Mouse (Mus musculus): ENCODE measurements around the gene Hagh. TPM values are rescaled to one million over a fixed set of nuclear protein-coding genes. Genes with fewer than 3 reads are reported as not detected.
A peak's percentile ranks its signal among the peaks of the same experiment; 100 is the strongest.

Hagh gene
- 71.5 and 73.0 TPM in 2 replicates for polyA plus RNA-seq (2014; fragmentation: Nextera tagmentation; extraction: Ambion mirVana)

DNA sequence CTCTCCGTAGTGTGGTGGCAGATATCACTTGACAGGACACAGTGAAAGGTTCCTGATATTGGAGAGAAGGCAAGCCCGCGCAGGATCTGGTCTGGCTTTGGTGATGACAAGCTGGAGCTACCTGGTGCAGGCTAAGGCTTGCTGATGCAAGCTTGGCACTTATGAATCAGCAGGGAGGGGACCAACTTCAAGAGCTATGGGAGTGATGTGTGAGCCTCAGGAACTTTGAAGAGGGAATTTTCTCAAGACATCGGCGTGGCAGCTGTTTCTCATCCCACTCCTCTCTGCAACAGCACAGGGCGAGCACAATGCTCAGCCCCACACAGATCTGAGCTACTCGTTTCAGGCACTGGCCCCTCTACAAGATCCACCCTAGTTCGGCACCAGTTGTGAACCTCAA lies at the start of gene Hagh:
Hagh (plus strand) TSS at position 302 of the 400 bp plus-strand sequence.
- ATAC-seq (ENCODE audit: low FRiP score): no peak
- H3K27ac ChIP-seq: no peak within 1 kb of the TSS
- 73% methylated on average over 8 of the region's 8 CpGs for WGBS
- H3K9me3 ChIP-seq (ENCODE audit: control insufficient read depth, low read length): no peaks in the 10 kb centered on the region
- no peak within 1 kb of the TSS for H3K4me2 ChIP-seq (replicated peaks)
- H3K27me3 ChIP-seq (ENCODE audit: control insufficient read depth, insufficient read depth, low read length): peaks cover 5% of the 10 kb centered on the region
- H3K4me1 ChIP-seq (replicated peaks; ENCODE audit: control insufficient read depth, insufficient read depth, low read length): no peaks in the 10 kb centered on the region
- no peaks in the 10 kb centered on the region for H3K36me3 ChIP-seq (replicated peaks; ENCODE audit: control insufficient read depth, insufficient read depth)
- no peak within 1 kb of the TSS for H3K4me3 ChIP-seq (replicated peaks; ENCODE audit: low read length)
- no peak within 1 kb of the TSS for H3K9ac ChIP-seq
- DNase-seq (ENCODE audit: low spot score): no peak

DNA sequence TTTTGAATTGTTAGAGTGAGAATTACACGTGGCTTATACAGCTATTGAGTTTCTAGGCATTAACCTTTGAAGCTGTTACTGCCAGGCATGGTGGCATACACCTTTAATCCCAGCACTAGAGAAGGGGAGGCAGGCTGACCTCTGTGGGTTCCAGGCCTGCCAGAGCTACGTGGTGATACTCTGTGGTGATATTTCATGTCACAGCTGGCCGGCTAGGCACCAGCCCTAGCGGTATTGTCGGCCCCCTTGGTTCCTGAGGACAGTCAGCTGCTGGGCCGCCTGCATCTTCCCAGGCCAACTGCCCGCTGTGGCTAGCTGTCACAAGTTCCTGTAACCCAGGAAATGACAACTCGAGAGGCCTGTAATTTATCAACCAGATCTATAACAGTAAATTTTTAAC lies 47.8 kb upstream of the Hagh start:
- no peaks in the 10 kb centered on the region for H3K9me3 ChIP-seq (ENCODE audit: control insufficient read depth, low read length)
- no peak overlapping the region for H3K9ac ChIP-seq
- H3K4me2 ChIP-seq (replicated peaks): no peak overlapping the region
- no peak overlapping the region for H3K4me3 ChIP-seq (replicated peaks; ENCODE audit: low read length)
- no peaks in the 10 kb centered on the region for H3K4me1 ChIP-seq (replicated peaks; ENCODE audit: control insufficient read depth, insufficient read depth, low read length)
- no peak for DNase-seq (ENCODE audit: low spot score)
- no peaks in the 10 kb centered on the region; the same call in 1 of the 2 replicates for H3K27me3 ChIP-seq (ENCODE audit: control insufficient read depth, insufficient read depth, low read length)
- no peaks in the 10 kb centered on the region for H3K36me3 ChIP-seq (replicated peaks; ENCODE audit: control insufficient read depth, insufficient read depth)
- ATAC-seq (ENCODE audit: low FRiP score): no peak
- WGBS: 76% methylated on average over 8 of the region's 8 CpGs
- H3K27ac ChIP-seq: no peak overlapping the region

DNA sequence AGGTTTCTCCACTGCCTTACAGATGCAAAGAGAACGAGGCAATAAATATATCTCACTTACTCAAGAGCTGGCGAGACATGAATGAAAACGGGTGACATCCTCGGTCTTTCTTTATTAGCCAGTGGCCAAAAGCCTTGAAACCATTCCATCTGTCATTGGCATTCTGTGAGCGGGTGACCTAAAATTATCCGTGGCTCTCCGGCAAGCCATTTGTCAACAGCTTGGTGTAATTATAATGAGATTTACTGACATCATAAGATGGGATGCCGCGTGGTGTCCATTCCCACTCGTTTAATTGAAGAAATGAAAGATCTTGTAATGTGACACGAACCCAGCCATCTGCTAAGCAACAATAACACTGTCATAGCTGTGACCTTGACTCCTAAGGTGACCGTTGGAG lies 45.2 kb upstream of the Hagh start:
- H3K4me3 ChIP-seq (replicated peaks; ENCODE audit: low read length): no peak overlapping the region
- no peaks in the 10 kb centered on the region; the same call in 1 of the 2 replicates for H3K27me3 ChIP-seq (ENCODE audit: control insufficient read depth, insufficient read depth, low read length)
- H3K9ac ChIP-seq: no peak overlapping the region
- no peak overlapping the region for H3K27ac ChIP-seq
- H3K9me3 ChIP-seq (ENCODE audit: control insufficient read depth, low read length): no peaks in the 10 kb centered on the region
- WGBS: 68% methylated on average over 12 of the region's 12 CpGs
- H3K4me2 ChIP-seq (replicated peaks): no peak overlapping the region
- no peaks in the 10 kb centered on the region for H3K4me1 ChIP-seq (replicated peaks; ENCODE audit: control insufficient read depth, insufficient read depth, low read length)
- ATAC-seq (ENCODE audit: low FRiP score): no peak
- no peak for DNase-seq (ENCODE audit: low spot score)
- no peaks in the 10 kb centered on the region for H3K36me3 ChIP-seq (replicated peaks; ENCODE audit: control insufficient read depth, insufficient read depth)

GRCm38 (mm10) chr17:24796969-24797368 lies 43.0 kb upstream of the Hagh start:
- H3K4me2 ChIP-seq (replicated peaks): no peak overlapping the region
- ATAC-seq (ENCODE audit: low FRiP score): no peak
- no peaks in the 10 kb centered on the region for H3K36me3 ChIP-seq (replicated peaks; ENCODE audit: control insufficient read depth, insufficient read depth)
- H3K4me3 ChIP-seq (replicated peaks; ENCODE audit: low read length): no peak overlapping the region
- no peak for DNase-seq (ENCODE audit: low spot score)
- no peak overlapping the region for H3K9ac ChIP-seq
- H3K27ac ChIP-seq: no peak overlapping the region
- H3K27me3 ChIP-seq (ENCODE audit: control insufficient read depth, insufficient read depth, low read length): no peaks in the 10 kb centered on the region
- H3K4me1 ChIP-seq (replicated peaks; ENCODE audit: control insufficient read depth, insufficient read depth, low read length): no peaks in the 10 kb centered on the region
- H3K9me3 ChIP-seq (ENCODE audit: control insufficient read depth, low read length): no peaks in the 10 kb centered on the region
- 74% methylated on average over 3 of the region's 3 CpGs for WGBS

DNA sequence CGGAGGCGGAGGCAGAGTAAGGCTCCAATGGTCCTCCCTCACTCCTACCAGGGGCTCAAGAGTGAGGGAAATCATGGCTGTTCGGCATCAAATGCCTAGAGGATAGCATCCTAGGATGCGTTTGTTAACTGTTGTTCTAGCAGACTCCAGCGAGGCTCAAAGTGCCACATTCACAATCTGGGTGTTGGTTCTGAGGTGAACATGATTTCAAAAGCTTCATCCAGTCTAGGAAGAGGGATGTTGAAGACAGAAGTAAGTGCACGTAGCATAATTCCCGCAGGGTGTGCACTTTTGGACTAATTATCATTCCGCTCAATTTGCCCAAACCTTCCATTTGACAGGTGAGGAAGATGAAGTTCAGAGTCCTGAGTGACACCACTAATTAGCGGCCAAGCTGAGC lies 41.7 kb upstream of the Hagh start:
- whole genome bisulfite sequencing: 58% methylated on average over 9 of the region's 9 CpGs
- Histone ChIP-seq H3K4me2 (replicated peaks) (no peak overlapping the region), H3K4me1 (replicated peaks; ENCODE audit: control insufficient read depth, insufficient read depth, low read length) (no peaks in the 10 kb centered on the region), H3K9ac (no peak overlapping the region), H3K9me3 (ENCODE audit: control insufficient read depth, low read length) (no peaks in the 10 kb centered on the region), H3K27ac (no peak overlapping the region), H3K36me3 (replicated peaks; ENCODE audit: control insufficient read depth, insufficient read depth) (no peaks in the 10 kb centered on the region), H3K27me3 (ENCODE audit: control insufficient read depth, insufficient read depth, low read length) (peaks cover 3% of the 10 kb centered on the region), H3K4me3 (replicated peaks; ENCODE audit: low read length) (no peak overlapping the region)
- DNase-seq (ENCODE audit: low spot score): no peak
- no peak for ATAC-seq (ENCODE audit: low FRiP score)

DNA sequence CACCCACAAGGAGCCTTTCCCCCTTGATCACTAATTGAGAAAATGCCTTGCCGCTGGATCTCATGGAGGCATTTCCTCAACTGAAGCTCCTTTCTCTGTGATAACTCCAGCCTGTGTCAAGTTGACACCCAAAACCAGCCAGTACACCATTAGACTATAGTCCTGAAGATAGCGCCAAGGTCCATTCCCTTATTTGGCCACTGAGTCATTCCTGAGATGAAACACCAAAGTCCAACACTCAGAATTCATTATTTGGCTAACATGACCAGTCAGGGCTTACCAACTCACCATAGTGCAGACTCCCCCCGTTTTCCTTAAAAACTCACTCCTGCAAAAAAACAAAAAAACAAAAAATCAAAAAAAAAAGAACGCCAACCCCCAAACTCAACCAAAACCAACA lies 40.5 kb upstream of the Hagh start:
- peaks cover 15% of the 10 kb centered on the region for H3K27me3 ChIP-seq (ENCODE audit: control insufficient read depth, insufficient read depth, low read length)
- no peak overlapping the region for H3K27ac ChIP-seq
- ATAC-seq (ENCODE audit: low FRiP score): no peak
- WGBS: 88% methylated on average over 4 of the region's 4 CpGs
- H3K9ac ChIP-seq: no peak overlapping the region
- H3K36me3 ChIP-seq (replicated peaks; ENCODE audit: control insufficient read depth, insufficient read depth): no peaks in the 10 kb centered on the region
- H3K4me3 ChIP-seq (replicated peaks; ENCODE audit: low read length): no peak overlapping the region
- H3K9me3 ChIP-seq (ENCODE audit: control insufficient read depth, low read length): no peaks in the 10 kb centered on the region
- H3K4me1 ChIP-seq (replicated peaks; ENCODE audit: control insufficient read depth, insufficient read depth, low read length): peaks cover 1% of the 10 kb centered on the region; the same call in 1 of the 2 replicates
- DNase-seq (ENCODE audit: low spot score): no peak
- H3K4me2 ChIP-seq (replicated peaks): no peak overlapping the region

GRCm38 (mm10) chr17:24800524-24800923 lies 39.4 kb upstream of the Hagh start:
- Histone ChIP-seq H3K9me3 (ENCODE audit: control insufficient read depth, low read length) (no peaks in the 10 kb centered on the region), H3K9ac (no peak overlapping the region), H3K4me3 (replicated peaks; ENCODE audit: low read length) (no peak overlapping the region), H3K36me3 (replicated peaks; ENCODE audit: control insufficient read depth, insufficient read depth) (no peaks in the 10 kb centered on the region), H3K27ac (no peak overlapping the region), H3K4me2 (replicated peaks) (no peak overlapping the region), H3K4me1 (replicated peaks; ENCODE audit: control insufficient read depth, insufficient read depth, low read length) (peaks cover 3% of the 10 kb centered on the region; the same call in 1 of the 2 replicates), H3K27me3 (ENCODE audit: control insufficient read depth, insufficient read depth, low read length) (peaks cover 26% of the 10 kb centered on the region)
- ATAC-seq (ENCODE audit: low FRiP score) (no peak), DNase-seq (ENCODE audit: low spot score) (no peak)
- 56% methylated on average over 3 of the region's 3 CpGs for WGBS

GRCm38 (mm10) chr17:24803952-24804951 lies 35.7 kb upstream of the Hagh start, which contains the start of gene Meiob:
TSS of gene Meiob (plus strand) at chr17:24804289.
- peak within 1 kb of the TSS; percentile 70 for H3K4me2 ChIP-seq (replicated peaks)
- ATAC-seq (ENCODE audit: low FRiP score) (peak; percentile 46; the same call in 1 of the 2 replicates), DNase-seq (ENCODE audit: low spot score) (peak; percentile 54)
- no peak within 1 kb of the TSS for H3K27ac ChIP-seq
- peaks cover 40% of the 10 kb centered on the region for H3K27me3 ChIP-seq (ENCODE audit: control insufficient read depth, insufficient read depth, low read length)
- H3K36me3 ChIP-seq (replicated peaks; ENCODE audit: control insufficient read depth, insufficient read depth): no peaks in the 10 kb centered on the region
- H3K4me1 ChIP-seq (replicated peaks; ENCODE audit: control insufficient read depth, insufficient read depth, low read length): peaks cover 3% of the 10 kb centered on the region; the same call in 1 of the 2 replicates
- under 1% methylated on average over 71 of the region's 71 CpGs for WGBS
- H3K9me3 ChIP-seq (ENCODE audit: control insufficient read depth, low read length): no peaks in the 10 kb centered on the region
- H3K9ac ChIP-seq: peak within 1 kb of the TSS; percentile 54
- H3K4me3 ChIP-seq (replicated peaks; ENCODE audit: low read length): peak within 1 kb of the TSS; percentile 53

GRCm38 (mm10) chr17:24811211-24811610 lies 28.7 kb upstream of the Hagh start:
- Histone ChIP-seq H3K4me1 (replicated peaks; ENCODE audit: control insufficient read depth, insufficient read depth, low read length) (no peaks in the 10 kb centered on the region), H3K27ac (no peak overlapping the region), H3K9me3 (ENCODE audit: control insufficient read depth, low read length) (no peaks in the 10 kb centered on the region), H3K4me3 (replicated peaks; ENCODE audit: low read length) (no peak overlapping the region), H3K36me3 (replicated peaks; ENCODE audit: control insufficient read depth, insufficient read depth) (no peaks in the 10 kb centered on the region), H3K27me3 (ENCODE audit: control insufficient read depth, insufficient read depth, low read length) (peaks cover 8% of the 10 kb centered on the region; the same call in 1 of the 2 replicates), H3K9ac (no peak overlapping the region), H3K4me2 (replicated peaks) (no peak overlapping the region)
- no peak for DNase-seq (ENCODE audit: low spot score)
- 74% methylated on average over 3 of the region's 3 CpGs for WGBS
- ATAC-seq (ENCODE audit: low FRiP score): no peak
